Mouse (Mus musculus) cerebellum, postnatal 4 days (tissue): ENCODE measurements around the gene Klrb1a.

Experiments used
- DNase-seq, 2 experiments: peaks; one replicate each; pipeline ENCODE4 v3.0.0; 2022; ENCODE audit warnings: low spot score in 2 of 2, mixed read lengths in 1 of 2

Gene Klrb1a

DNA sequence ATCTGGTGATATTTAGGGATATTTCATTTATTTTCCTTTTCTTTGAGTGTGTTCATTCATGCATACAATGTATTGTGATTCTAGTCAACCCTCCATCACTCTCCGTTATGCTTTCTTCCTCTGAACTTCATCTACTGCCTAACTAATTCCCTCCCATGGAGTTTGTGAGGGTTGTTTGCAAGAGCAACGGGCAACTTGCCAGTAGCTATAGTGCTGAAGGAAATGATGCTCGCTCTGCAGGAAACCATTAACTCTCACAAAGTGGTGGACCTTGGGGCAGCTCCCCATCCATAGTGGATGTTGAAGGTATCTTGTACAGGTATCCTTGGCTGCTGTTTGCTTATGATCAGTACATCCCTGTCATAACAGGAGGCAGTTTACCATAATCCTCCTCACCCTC, 21.3 kb downstream of the Klrb1a start:
- DNase-seq = no peak

DNA sequence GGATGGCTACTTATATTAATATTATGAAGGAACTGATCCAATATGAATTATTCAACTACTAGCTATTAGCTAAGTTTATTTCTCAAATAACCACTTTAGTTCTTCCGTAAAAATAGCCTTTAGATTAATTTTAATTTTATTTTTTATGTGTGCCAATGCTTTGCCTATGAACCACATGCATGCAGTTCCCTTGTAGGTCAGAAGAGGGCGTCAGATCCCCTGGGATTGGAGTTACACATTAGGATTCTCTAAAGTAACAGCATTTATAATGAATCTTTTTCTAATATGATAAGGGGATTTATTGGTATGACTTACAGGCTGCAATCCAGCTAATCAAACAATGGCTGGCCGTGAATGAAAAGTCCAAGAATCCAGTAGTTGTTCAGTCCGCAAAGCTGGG, 23.8 kb downstream of the Klrb1a start:
- DNase-seq = peak in 1 of 2 experiments; percentile 9

DNA sequence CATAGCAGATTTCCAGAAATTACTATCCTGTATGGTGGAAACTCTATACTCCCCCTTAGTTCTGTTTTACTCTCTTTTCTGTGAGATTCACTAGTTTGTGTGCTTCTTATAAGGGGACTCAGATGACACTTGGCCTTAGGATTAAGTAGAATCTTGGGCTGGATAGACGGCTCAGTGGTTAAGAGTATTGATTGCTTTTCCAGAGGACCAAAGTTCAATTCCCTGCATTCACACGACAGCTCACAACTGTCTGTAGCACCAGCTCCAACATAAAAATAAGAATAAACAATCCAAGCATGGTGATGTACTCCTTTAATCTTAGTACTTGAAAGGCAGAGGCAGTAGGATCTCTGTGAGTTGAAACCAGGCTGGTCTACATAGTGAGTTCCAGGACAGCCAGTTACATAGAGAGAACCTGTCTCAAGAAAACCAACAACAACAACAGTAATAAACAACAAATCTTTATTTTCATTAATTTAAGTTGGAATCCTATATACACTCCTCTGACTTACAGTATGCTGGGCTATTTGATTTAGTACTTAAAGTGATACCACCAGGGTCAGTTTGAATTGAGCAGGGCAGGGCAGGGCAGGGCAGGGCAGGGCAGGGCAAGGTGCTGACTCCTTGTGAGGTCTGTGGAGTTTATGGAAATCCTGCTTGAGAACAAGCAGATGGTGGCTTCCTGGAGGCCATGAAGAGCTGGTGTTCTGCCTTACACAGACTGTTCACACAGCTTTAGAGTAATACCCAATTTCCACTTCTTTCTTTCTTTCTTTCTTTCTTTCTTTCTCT, 24.9 kb downstream of the Klrb1a start:
- DNase-seq = no peak

GRCm38 (mm10) chr6:128597121-128597522, 26.2 kb downstream of the Klrb1a start:
- peak in 1 of 2 experiments; percentile 38 for DNase-seq

GRCm38 (mm10) chr6:128594651-128595050, 28.7 kb downstream of the Klrb1a start:
- DNase-seq = no peak

GRCm38 (mm10) chr6:128589426-128589825, 33.9 kb downstream of the Klrb1a start:
- no peak for DNase-seq

DNA sequence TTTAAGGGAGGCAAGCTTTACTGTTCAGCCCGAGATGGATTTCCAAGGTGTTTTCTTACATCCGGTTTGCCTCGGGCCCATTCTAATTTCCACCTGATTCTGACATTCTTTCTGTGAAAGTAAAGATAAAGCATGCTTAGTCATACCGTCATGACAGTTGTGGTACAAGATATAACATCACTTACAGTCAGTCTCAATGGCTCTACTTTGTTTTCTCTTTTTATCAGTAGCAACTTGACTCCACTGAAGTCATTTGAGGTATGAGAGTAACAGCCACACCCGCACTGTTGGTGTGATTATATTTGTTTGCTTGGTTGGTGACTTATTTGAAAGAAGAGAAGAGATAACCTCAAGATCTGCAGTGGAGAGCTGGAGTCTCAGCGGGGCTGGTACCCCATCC, 35.7 kb downstream of the Klrb1a start:
- DNase-seq = no peak

- DNase-seq = peak in 1 of 2 experiments; percentile 9
Observed at GRCm38 (mm10) chr6:128585642-128586245, 37.6 kb downstream of the Klrb1a start.

DNA sequence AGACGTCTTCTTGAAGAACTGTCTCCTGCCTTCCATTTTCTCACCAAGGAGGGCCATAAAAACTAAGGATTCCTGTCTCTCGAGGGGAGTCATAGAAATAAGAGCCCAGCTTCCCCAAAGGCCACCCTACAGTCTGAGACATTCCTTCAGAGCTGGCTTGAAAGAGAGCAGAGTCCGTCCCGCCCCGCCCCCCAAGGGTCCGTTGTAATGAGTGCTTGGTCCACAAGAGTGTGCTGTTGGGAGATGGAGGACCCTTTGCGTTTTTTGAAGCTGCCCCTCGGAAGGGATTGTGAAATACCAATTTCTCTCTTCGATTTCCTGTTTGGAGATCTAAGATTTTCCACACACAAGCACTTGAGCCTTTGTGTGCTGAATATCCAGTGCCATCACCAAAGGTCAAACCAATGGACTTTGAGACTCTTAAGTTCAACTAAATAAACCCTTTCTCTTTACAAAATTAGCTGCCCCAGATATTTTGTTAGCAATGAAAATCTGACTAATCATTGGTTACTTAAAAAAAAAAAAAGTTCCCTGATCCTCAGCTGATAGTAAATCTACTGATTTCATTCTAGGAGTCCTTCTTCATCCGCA, 39.2 kb downstream of the Klrb1a start:
- DNase-seq = peak in 1 of 2 experiments; percentile 54

GRCm38 (mm10) chr6:128581508-128581907, 41.8 kb downstream of the Klrb1a start, which contains the start of gene A2ml1:
Gene A2ml1 (minus strand): TSS chr6:128581608.
- DNase-seq = no peak

DNA sequence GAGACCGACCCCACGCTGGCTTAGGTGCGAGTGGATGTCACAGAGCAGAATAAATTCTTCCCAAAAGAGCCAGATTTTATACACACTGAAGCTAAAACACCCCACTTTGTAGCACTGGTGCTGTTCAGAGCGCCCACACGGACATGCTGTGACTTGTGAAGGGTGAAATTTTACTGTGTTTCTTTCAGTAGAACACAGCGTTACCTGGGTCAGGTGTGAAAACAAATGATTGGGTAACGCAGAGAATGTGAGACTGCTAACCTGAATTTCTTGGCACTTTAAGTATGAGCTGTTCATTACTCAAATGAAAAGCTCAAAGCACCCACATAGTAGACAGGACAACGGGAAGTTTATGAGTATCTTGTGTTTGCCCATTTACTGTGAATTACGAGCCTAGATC, 46.0 kb downstream of the Klrb1a start:
- no peak for DNase-seq

DNA sequence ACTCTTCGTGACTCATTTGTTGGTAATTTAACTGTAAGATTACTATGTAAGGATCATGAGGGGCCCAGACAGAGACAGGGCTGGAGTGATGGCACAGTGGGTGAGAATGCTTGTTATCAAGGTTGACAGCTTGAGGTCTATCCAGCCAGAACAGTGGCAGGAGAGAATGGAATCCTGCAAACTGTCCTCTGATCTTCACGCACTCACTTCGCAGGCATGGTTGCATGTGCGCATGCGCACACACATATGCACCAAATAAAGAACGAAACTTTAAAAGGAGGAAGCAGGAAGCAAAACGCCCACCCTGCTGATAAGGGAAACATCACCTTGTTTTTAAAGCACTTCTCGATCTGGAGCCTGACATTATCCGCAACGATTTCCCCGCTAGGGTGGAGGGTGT, 56.7 kb downstream of the Klrb1a start:
- no peak for DNase-seq
